Mouse (Mus musculus) hematopoietic stem cell, adult 5-6 weeks (primary cell): ENCODE measurements around the gene Elovl3. TPM values are rescaled to one million over a fixed set of nuclear protein-coding genes. Genes with fewer than 3 reads are reported as not detected.

Experiments
- ATAC-seq, 2 experiments: fragments of 125-278 bp in 1 of 2; replicated peaks in 1 of 2; 2 replicates each; pipeline ENCODE4 v1.8.0; 2016 to 2017; ENCODE audit warnings: inconsistent platforms in 2 of 2, mild to moderate bottlenecking in 2 of 2, moderate number of reproducible peaks in 2 of 2, low read depth in 1 of 2, moderate TSS enrichment in 1 of 2; ENCODE audit not compliant: low FRiP score in 2 of 2, poor library complexity in 2 of 2, severe bottlenecking in 2 of 2, insufficient read depth in 1 of 2, low TSS enrichment in 1 of 2
- total RNA-seq: library from RNA; stranded (forward); fragments of 172-1452, 232-1000 nt; gene quantifications from 2 replicates; pipeline ENCODE4 v1.2.3, GENCODE M21; 2017

The Elovl3 gene
- total RNA-seq = 0.38 and 1.4 TPM in 2 replicates

GRCm38 (mm10) chr19:46131694-46132525 is at the start of gene Elovl3:
Elovl3 (plus strand) TSS chr19:46131897.
- peak; percentile 15 to 34; a peak in 1 of 4 replicates for ATAC-seq

DNA sequence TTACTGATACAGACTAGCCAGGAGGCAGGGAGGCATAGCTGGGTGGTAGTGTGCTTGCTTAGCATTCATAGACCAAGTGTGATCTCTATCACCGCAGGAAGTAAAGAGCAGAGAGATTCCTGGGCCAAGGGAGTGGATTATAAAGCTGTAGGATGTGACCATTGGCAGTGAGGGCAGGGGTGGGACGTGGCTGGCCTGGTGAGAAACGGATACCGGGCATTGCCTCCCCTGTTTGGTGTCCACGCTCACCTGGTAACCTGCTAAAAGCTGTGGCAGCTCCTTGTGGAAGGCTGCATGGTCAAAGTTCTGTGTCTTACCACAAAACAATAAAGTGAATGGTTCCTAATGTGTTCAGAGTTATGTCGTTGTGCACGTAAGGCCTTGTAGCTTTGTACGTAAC is 46.5 kb upstream of the Elovl3 start:
- no peak for ATAC-seq

DNA sequence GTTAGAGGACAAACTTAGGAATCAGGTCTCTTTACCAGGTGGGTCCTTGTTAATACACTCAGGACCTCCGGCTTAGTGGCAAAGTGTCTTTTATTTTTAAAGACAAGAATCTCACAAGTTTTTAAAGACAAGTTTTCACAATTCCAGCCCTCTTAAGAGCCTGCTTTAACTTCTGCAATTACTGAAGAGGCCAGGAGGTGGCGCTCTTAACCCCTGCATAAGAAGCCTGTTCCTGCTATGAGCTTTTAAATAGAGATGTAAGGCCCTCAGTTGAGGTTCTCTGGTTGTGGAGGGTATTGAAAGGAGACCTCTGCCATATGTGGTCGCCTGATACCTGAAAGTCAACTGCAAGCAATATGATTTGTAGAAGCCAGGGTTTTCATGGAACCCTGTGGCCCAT is 45.4 kb upstream of the Elovl3 start:
- ATAC-seq = peak; percentile 53 to 62; a peak in 3 of 4 replicates

DNA sequence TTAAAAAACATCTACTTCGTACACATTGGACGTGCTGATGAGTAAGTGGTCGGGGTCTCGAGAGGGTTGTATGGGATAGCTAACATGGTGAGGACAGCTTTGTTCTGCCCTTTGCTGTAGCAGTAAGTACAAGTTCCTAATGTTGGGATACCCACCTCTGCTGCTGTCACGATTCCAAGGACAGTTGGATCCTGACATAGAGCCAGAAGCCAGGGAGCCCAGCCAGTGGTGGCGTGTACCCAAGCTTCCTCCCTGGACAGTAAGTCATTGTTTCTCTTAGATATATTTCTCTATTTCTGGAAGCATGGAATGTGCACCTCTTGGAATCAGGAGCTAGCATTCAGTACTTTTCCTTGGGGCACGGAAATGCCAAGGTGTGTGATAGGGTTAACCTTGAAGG is 43.8 kb upstream of the Elovl3 start:
- ATAC-seq = no peak

DNA sequence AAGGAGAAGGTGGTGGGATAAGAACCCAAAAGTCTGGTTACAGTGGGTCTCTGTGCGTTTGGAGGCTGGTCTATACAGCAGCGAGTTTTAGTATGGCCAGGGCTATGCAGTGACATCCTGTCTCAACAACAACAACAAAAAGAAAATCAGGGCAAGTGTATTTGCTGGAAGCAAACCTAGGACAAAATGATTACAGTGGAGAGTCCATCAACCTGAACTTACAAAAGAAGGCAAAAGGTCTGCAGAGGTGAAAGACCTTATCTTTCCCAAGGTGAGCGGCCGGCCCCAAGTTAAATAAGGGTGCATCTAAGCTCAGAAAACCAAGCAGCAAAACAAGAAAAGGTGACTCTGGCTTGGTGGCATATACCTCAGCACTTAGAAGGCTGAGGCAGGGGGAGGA is 40.1 kb upstream of the Elovl3 start:
- ATAC-seq = no peak

DNA sequence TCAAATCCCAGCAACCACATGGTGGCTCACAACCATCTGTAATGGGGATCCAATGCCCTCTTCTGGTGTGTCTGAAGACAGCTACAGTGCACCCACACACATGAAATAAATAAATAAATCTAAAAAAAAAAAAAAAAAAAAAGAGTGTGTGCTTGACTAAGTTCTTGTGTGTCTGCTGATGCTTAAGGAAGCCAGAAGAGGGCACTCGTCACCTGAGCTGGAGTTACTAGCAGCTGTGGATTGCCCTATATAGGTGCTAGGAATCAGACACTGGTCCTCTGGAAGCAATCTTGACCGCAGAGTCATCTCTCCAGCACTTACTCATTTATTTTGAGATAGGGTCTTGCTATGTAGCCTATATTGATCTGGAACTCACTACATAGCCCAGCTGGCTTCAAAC is 37.6 kb upstream of the Elovl3 start:
- no peak for ATAC-seq

- ATAC-seq = no peak
These were observed 36.4 kb upstream of the Elovl3 start for GRCm38 (mm10) chr19:46095291-46095690.

DNA sequence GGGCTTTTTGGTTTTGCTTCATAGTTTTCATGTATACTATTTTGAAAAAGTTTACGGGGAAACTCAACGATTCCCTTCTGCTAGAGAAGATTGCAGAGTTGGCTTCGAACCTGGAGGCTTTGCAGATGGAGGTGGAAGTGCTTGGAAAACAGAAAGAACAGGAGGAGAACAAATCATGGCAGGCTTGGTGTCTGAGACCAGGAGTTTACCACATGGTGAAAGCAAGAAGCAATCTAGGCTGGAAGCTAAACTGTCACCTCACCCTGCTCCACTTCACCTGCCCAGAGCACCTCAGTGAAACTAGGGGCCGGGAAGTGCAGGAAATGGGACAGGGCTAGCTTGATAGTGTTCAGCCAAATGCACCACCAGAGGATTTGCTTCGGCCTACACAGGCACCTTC is 35.3 kb upstream of the Elovl3 start:
- no peak for ATAC-seq

DNA sequence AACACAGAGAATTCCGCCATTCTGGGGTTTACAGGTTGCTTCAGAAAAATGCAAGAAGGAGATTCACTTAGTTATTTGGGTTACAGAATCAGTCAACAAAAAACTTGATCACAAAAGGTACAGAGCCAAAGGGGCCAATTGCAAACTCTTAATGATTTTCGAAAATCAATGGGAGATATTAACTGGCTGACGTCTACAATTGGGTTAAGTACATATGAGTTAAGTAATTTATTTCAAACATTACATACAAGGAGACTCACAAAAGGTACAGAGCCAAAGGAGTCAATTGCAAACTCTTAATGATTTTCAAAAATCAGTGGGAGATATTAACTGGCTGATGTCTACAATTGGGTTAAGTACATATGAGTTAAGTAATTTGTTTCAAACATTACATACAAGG is 32.1 kb upstream of the Elovl3 start:
- ATAC-seq = no peak

DNA sequence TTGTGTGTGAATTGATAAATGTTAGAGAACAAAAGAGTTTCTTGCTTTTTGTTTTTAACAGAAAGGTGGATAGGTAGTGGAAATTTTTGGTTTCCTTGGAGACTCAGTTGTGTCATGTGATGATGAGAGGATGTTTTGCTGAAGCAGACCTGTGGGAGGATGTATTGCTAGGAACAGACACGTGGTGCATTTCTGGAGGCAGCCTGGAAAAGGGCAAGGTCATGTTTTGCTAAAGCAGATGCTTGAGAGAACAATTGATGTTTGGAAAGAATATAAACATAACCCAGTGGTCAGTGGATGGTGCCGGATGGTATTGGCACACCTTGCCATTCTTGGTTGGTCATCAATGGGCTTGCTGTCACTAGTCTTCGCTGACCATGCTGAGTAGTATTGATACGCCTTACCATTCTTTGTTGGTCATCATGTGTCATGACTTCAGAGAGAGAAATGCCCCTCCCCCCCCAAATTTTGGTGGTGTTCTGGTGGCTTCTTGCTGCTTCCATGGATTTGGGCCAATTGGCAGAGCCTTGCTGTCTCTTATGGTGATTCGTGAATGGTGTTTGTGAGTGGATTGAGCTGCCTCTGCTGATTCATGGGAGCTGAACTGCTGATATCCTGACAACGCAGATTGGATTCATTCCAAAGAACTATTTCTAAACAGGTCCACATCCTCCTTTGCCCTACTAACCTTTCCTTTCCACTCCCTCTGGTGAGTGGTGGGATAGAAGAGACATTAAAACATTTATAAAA is 28.1 kb upstream of the Elovl3 start:
- ATAC-seq = no peak

GRCm38 (mm10) chr19:46104187-46104557 is 27.5 kb upstream of the Elovl3 start:
- ATAC-seq = no peak

- peak in 1 of 2 experiments; percentile 32; a peak in 1 of 4 replicates for ATAC-seq
These were observed 21.5 kb upstream of the Elovl3 start for GRCm38 (mm10) chr19:46110214-46110613.

- no peak for ATAC-seq
These were observed 20.9 kb upstream of the Elovl3 start for GRCm38 (mm10) chr19:46110781-46111180.

- no peak for ATAC-seq
These were observed 17.1 kb upstream of the Elovl3 start for GRCm38 (mm10) chr19:46114617-46115016.

DNA sequence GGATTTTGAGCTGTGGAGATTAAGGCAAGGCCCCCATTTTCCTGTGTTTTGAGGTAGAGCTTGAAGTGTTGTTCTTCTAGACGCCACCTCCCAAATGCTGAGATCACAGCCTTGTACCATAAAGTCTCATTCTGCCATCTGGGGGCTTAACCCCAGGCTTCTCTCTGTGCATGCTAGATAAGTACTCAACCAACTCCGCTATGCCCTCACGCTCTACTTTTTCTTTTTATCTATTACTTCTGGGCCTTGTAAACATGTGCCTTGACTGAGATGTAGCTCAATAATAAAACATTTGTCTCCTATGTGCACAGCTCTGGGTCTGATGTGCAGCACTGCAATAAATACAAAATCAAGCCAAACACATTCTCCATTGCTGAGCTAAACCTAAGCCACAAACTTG is 12.2 kb upstream of the Elovl3 start:
- ATAC-seq = no peak

DNA sequence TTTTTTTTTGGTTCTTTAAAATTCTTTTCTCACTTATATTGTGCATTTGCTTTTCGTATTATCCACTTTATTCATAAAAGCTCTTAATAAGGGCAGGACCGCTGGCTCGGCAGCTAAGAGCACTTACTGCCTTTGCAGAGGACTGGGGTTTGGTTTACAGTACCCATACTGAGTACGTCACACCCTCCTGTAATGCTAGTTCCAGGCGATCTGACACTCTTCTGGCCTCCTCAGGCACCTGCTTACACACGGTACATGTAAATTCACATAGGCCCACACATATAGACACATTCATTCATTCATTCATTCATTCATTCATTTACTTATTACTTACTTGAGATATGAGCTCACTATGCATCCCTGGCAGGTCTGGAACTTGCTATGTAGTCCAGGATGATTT is 10.8 kb upstream of the Elovl3 start:
- no peak for ATAC-seq

DNA sequence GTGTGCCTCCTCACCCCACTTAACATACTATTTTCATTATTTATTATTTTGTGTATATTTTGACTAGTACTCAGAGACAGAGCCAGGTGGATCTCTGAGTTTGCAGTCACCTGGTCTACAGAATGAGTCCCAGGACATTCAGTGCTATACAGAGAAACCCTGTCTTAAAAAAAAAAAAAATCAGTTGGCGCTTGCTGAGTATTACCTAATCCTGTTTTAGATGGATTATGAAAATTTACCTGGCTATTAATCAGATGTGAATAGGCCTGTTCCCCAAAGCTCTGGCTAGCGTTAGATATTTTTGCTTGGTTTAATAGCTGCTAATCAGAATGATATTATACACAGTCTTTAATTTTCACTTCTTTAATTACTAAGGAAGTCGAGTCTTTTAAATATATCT is 7.8 kb upstream of the Elovl3 start:
- ATAC-seq = no peak

DNA sequence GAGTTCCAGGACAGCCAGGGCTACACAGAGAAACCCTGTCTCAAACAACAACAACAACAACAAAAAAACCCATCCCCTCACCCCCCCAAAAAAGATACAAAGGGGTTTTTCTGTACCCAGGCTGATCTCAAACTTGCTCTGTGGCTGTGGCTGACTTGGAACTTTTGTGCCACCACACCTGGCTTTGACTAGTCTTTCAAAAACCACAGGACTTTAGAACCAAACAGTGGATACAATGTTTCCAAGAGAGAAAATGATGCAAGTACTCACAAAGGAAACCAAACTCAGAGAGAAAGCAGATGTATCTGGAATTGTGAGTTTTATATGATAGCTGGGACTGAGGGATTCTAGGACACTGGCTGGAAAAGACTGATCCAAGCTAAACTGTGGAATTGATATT is 7.0 kb upstream of the Elovl3 start:
- no peak for ATAC-seq

DNA sequence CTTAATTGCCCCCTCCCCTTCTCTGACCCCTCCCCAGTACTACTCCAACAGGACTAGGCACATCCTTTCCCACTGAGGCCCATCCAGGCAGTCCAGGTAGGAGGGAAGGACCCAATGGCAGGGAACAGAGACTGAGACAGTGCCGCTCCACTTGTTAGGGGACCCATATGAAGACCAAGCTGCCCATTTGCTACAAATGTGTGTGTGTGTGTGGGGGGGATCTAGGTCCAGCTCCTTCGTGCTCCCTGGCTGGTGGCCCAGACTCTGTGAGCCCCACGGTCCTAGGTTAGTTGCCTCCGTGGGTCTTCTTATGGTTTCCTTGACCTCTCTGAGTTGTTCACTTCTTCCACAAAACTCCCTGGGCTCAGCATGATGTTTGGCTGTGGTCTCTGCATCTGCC is 5.4 kb upstream of the Elovl3 start:
- no peak for ATAC-seq
